In the genomic region with DNA sequence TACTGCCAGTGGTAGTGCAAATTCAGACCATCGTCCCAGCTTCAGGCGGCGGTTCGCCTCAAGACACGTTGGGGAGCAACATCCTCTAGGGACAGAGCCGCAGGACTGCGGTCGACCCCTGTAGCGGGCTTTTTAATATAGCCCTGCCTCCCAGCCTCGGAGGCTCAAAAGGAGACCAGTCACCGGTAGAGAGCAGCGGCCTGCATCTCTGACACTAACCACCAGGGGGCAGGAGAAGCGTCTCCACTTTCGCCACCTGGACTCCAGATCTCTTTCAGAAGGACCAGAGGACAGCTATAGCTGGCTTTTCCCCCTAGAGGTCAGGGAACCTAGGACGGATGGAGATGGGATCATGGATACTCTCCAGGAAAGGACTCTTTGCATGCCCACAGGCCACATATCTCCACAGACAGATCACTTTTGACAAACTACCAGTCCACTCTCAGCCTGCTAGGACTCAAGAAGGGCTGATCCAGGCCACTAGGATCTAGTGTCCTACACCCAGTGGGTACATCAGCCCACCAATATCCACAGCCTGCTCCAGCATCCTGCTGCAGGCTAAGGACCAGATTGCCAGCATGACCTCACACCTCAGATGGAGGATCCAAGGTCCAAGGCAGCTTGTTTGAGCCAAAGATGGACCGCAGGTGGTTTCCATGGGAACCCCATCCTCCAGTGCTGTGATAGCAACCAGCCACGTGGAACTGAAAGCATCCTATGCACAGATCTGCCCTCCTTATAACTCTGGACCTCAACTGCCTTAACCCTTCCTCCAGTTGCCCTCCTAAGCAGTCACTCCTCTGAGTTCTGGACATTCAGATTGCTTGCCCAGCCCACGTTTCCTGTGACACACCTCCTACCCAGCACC, we compare ENCODE assay signal across 8 mouse cellular contexts.
DNase-seq lines count a peak whose midpoint lies in the region; ATAC-seq and TF ChIP-seq lines count a peak whose summit lies in the region.

No protein-coding gene starts in this region.

- in situ Hi-C loops in CH12.LX (cut with MboI; ENCODE audit: low pct_ligation_motif_present, low pct_unique_long_range_greater_than_20kb, low sequenced_read_pairs), result no loop called here

- peak; percentile 76 for DNase-seq in CH12.LX (ENCODE audit: extremely low read depth)
- peak; percentile 91 for DNase-seq in cerebellum, adult 11 months
- DNase-seq in heart, postnatal 14 days, result peak; percentile 79 to 88
- DNase-seq in layer of hippocampus, adult 18-20 months (ENCODE audit: low spot score in 2 of 2), result peak; percentile 67 to 91
- DNase-seq in lung, adult 18-20 months, result peak; percentile 54 to 55
- peak; percentile 46 for DNase-seq in ovary, adult 18-20 months (ENCODE audit: low spot score)
- DNase-seq in thymus, postnatal 10 days (ENCODE audit: low spot score in 2 of 2), result peak; percentile 19 to 59

- peak; percentile 48 to 84 for TF ChIP-seq CTCF in CH12.LX (conservative IDR thresholded peaks at IDR 0.05 in 1 of 2, IDR thresholded peaks at IDR 0.05 in 1 of 2; ENCODE audit: low read depth in 2 of 2, low read length in 2 of 2)

- no peaks in the 10 kb centered on the region for H3K36me3 ChIP-seq in CH12.LX (replicated peaks in 1 of 2; ENCODE audit: control insufficient read depth in 1 of 2, insufficient read depth in 1 of 2, low read length in 1 of 2)
- H3K36me3 ChIP-seq in forebrain, embryonic 15.5 days, result no peaks in the 10 kb centered on the region

- H3K4me1 ChIP-seq in CH12.LX (ENCODE audit: control insufficient read depth in 1 of 2, insufficient read depth in 2 of 2), result peaks cover 14 to 53% of the 10 kb centered on the region in 2 experiments
- peaks cover 66% of the 10 kb centered on the region for H3K4me1 ChIP-seq in forebrain, embryonic 15.5 days

- no peak overlapping the region for H3K27ac ChIP-seq in CH12.LX (ENCODE audit: insufficient read depth, low read depth)
- H3K27ac ChIP-seq in forebrain, embryonic 15.5 days (replicated peaks), result peak overlapping the region; percentile 74

- peak overlapping the region in 1 of 3 experiments; percentile 28 for H3K4me3 ChIP-seq in CH12.LX (replicated peaks in 1 of 3; ENCODE audit: low read depth in 2 of 3, low read length in 2 of 3, poor library complexity in 1 of 3)
- peak overlapping the region; percentile 30 for H3K4me3 ChIP-seq in forebrain, embryonic 15.5 days

- TF ChIP-seq POLR2A in CH12.LX (IDR thresholded peaks at IDR 0.05; ENCODE audit: low read depth, low read length), result no peak

- no peaks in the 10 kb centered on the region for H3K9me3 ChIP-seq in CH12.LX (replicated peaks; ENCODE audit: low read length)
- H3K9me3 ChIP-seq in forebrain, embryonic 15.5 days, result no peaks in the 10 kb centered on the region

- WGBS in forebrain, embryonic 15.5 days, result 13% methylated on average over 18 of the region's 18 CpGs

- H3K27me3 ChIP-seq in CH12.LX (replicated peaks), result no peaks in the 10 kb centered on the region
- H3K27me3 ChIP-seq in forebrain, embryonic 15.5 days, result 0 out of 2 replicates have a peak, but pooled peaks cover 4% of the 10 kb centered on the region

- dilution Hi-C loops in CH12.LX (cut with MboI; ENCODE audit: extremely low pct_ligation_motif_present, extremely low pct_unique_long_range_greater_than_20kb, low sequenced_read_pairs), result no loop called here

- H3K79me2 ChIP-seq in CH12.LX (replicated peaks; ENCODE audit: control insufficient read depth, extremely low read depth, insufficient read depth, poor library complexity, severe bottlenecking), result no peaks in the 10 kb centered on the region

- ATAC-seq in forebrain, embryonic 15.5 days (replicated peaks), result peak; percentile 18; the same call in 1 of the 2 replicates

- no peak overlapping the region for H3K9ac ChIP-seq in CH12.LX (ENCODE audit: insufficient read depth, low read depth)
- H3K9ac ChIP-seq in forebrain, embryonic 15.5 days (replicated peaks), result peak overlapping the region; percentile 43; the same call in 1 of the 2 replicates

- TF ChIP-seq EP300 in CH12.LX (IDR thresholded peaks at IDR 0.05; ENCODE audit: low read length), result no peak

- intact Hi-C loops in heart, postnatal 14 days (cut with DNase I), result loop anchor here (5.0 kb wide), 2 partner anchors 299 to 359 kb away; no protein-coding TSS in a partner anchor

- peak; percentile 63 for TF ChIP-seq RAD21 in CH12.LX (IDR thresholded peaks at IDR 0.05; ENCODE audit: low read depth, low read length)

- peak overlapping the region; percentile 46; the same call in 1 of the 2 replicates for H3K4me2 ChIP-seq in CH12.LX (ENCODE audit: insufficient read depth, low read depth, poor library complexity, severe bottlenecking)
- H3K4me2 ChIP-seq in forebrain, embryonic 15.5 days (replicated peaks), result peak overlapping the region; percentile 62

TF ChIP-seq in CH12.LX, 34 proteins besides CTCF, POLR2A, EP300 and RAD21:
- TF ChIP-seq SMC3 (IDR thresholded peaks at IDR 0.05; ENCODE audit: low read depth, low read length) (peak; percentile 80), HCFC1 (IDR thresholded peaks at IDR 0.05; ENCODE audit: low read depth, low read length) (no peak), SIN3A (IDR thresholded peaks at IDR 0.05; ENCODE audit: low read length) (peak; percentile 57; the same call in 1 of the 2 replicates), TCF12 (IDR thresholded peaks at IDR 0.05; ENCODE audit: low read depth, low read length) (0 out of 2 replicates have a peak, but pooled peaks have one; percentile 42), MAX (IDR thresholded peaks at IDR 0.05; ENCODE audit: low read length) (peak; percentile 47; the same call in 1 of the 2 replicates)

Comparison
In these comparisons a context has a peak if more than half of its experiments do, and no peak if none do; other contexts are left out.
1. DNase-seq: peak in every context shown above with its lines; median percentile 91 in cerebellum, adult 11 months; 84 in heart, postnatal 14 days; 79 in layer of hippocampus, adult 18-20 months; 76 in CH12.LX; 54 in lung, adult 18-20 months; 46 in ovary, adult 18-20 months; 39 in thymus, postnatal 10 days.